Mouse (Mus musculus) stomach, postnatal 0 days (tissue): ENCODE data around the gene Rmnd1. TPM values are rescaled to one million over a fixed set of nuclear protein-coding genes. Genes with fewer than 3 reads are reported as not detected.

Experiments used
- ATAC-seq: fragments of 200-750 bp; cut with Nextera tagmentation; 2 replicates; pipeline ENCODE4 v1.8.0; 2017; ENCODE audit not compliant: low FRiP score, low TSS enrichment
- DNase-seq: peaks from one replicate; pipeline ENCODE4 v3.0.0-alpha.2; 2016; ENCODE audit warnings: low spot score
- H3K27ac ChIP-seq: fragments of 300-500 bp; sonication (generic); replicated peaks from 2 replicates; pipeline ENCODE4 v1.5.1; 2014; ENCODE audit warnings: mild to moderate bottlenecking, control low read depth
- H3K27me3 ChIP-seq: fragments of 300-500 bp; sonication (generic); 2 replicates; pipeline ENCODE4 v1.6.1; 2014; ENCODE audit warnings: low read length; ENCODE audit not compliant: control insufficient read depth, insufficient read depth
- H3K36me3 ChIP-seq: fragments of 300-500 bp; sonication (generic); 2 replicates; pipeline ENCODE4 v1.6.1; 2014; ENCODE audit warnings: low read length, mixed read lengths; ENCODE audit not compliant: control insufficient read depth, insufficient read depth
- H3K4me1 ChIP-seq: fragments of 300-500 bp; sonication (generic); replicated peaks from 2 replicates; pipeline ENCODE4 v1.6.1; 2014; ENCODE audit warnings: antibody characterized with exemption; ENCODE audit not compliant: control insufficient read depth, insufficient read depth
- H3K4me2 ChIP-seq: fragments of 300-500 bp; sonication (generic); replicated peaks from 2 replicates; pipeline ENCODE4 v1.6.1; 2014; ENCODE audit warnings: low read depth, mild to moderate bottlenecking, control low read depth, moderate library complexity
- H3K4me3 ChIP-seq: fragments of 300-500 bp; sonication (generic); 2 replicates; pipeline ENCODE4 v1.5.1; 2014; ENCODE audit warnings: low read depth, low read length, control low read depth
- H3K9ac ChIP-seq: fragments of 300-500 bp; sonication (generic); 2 replicates; pipeline ENCODE4 v1.6.1; 2014; ENCODE audit warnings: mild to moderate bottlenecking, low read length, control low read depth, mixed read lengths
- H3K9me3 ChIP-seq: fragments of 300-500 bp; sonication (generic); 2 replicates; pipeline ENCODE4 v1.6.1; 2016; ENCODE audit warnings: low read length; ENCODE audit not compliant: control insufficient read depth
- CTCF ChIP-seq: IDR thresholded peaks from 2 replicates; pipeline ENCODE4 v1.5.1; 2016; ENCODE audit warnings: antibody characterized with exemption, low read depth, mild to moderate bottlenecking, moderate library complexity
- EP300 ChIP-seq: optimal IDR thresholded peaks from 2 replicates; pipeline ENCODE3; 2016; ENCODE audit warnings: antibody characterized with exemption
- WGBS: fragments of 180-500 bp; shearing (Covaris S2); extraction: QIAGEN DNeasy Blood & Tissue Kit; methylation state at CpG from one replicate; pipeline ENCODE4 v1.1.7; 2014; 5-methylcytosine and 5-hydroxymethylcytosine counted together
- polyA plus RNA-seq: library from polyadenylated mRNA; unstranded; fragments of >200 nt; fragmentation: Nextera tagmentation; extraction: Ambion mirVana; gene quantifications from 2 replicates; pipeline ENCODE4 v1.2.1, GENCODE M21; 2015

Gene Rmnd1
- polyA plus RNA-seq, 1 experiment from 2014 or later, result 16.6 TPM

DNA sequence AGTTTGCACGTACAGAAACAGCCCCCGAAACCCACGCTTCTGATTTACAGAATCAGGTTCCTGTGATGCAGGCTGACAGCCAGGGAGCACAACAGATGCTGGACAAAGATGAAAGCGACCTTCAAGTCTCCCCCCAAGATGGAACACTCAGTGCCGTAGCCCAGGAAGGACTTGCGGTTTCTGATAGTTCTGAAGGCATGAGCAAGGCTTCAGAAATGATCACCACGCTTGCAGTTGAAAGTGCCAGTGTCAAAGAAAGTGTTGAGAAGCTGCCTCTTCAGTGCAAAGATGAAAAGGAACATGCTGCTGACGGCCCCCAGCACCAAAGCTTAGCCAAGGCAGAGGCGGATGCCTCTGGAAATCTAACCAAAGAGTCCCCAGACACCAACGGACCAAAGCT lies 74.8 kb downstream of the Rmnd1 start:
- H3K9ac ChIP-seq, result no peak overlapping the region
- H3K4me3 ChIP-seq, result no peak overlapping the region
- no peak for DNase-seq
- ATAC-seq, result no peak
- H3K27ac ChIP-seq, result no peak overlapping the region
- no peak overlapping the region for H3K4me2 ChIP-seq
- no peaks in the 10 kb centered on the region for H3K27me3 ChIP-seq
- TF ChIP-seq CTCF, result no peak
- no peak for TF ChIP-seq EP300
- no peaks in the 10 kb centered on the region for H3K4me1 ChIP-seq
- no peaks in the 10 kb centered on the region for H3K9me3 ChIP-seq
- H3K36me3 ChIP-seq, result peaks cover 13% of the 10 kb centered on the region; the same call in 1 of the 2 replicates
- WGBS, result 88% methylated on average over 10 of the region's 10 CpGs

DNA sequence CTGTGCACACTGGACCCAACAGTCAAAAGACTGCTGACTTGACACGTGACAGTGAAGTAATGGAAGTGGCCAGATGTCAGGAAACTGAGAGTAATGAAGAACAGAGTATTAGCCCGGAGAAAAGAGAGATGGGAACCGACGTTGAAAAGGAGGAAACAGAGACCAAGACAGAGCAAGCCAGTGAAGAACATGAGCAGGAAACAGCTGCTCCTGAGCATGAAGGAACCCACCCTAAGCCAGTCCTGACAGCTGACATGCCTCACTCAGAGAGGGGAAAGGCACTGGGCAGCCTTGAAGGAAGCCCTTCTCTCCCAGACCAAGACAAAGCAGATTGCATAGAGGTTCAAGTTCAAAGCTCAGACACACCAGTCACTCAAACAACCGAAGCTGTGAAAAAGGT lies 75.5 kb downstream of the Rmnd1 start:
- Histone ChIP-seq H3K4me2 (no peak overlapping the region), H3K4me1 (no peaks in the 10 kb centered on the region), H3K27me3 (no peaks in the 10 kb centered on the region), H3K9me3 (no peaks in the 10 kb centered on the region), H3K36me3 (peaks cover 13% of the 10 kb centered on the region; the same call in 1 of the 2 replicates), H3K9ac (no peak overlapping the region), H3K27ac (no peak overlapping the region), H3K4me3 (no peak overlapping the region)
- DNase-seq (no peak), ATAC-seq (no peak)
- 62% methylated on average over 5 of the region's 5 CpGs for WGBS
- TF ChIP-seq CTCF (no peak), EP300 (no peak)

GRCm38 (mm10) chr10:4355882-4356451 lies 76.2 kb downstream of the Rmnd1 start:
- Histone ChIP-seq H3K9me3 (no peaks in the 10 kb centered on the region), H3K36me3 (peaks cover 13% of the 10 kb centered on the region; the same call in 1 of the 2 replicates), H3K9ac (no peak overlapping the region), H3K4me1 (no peaks in the 10 kb centered on the region), H3K27ac (no peak overlapping the region), H3K4me2 (no peak overlapping the region), H3K27me3 (no peaks in the 10 kb centered on the region), H3K4me3 (no peak overlapping the region)
- 87% methylated on average over 19 of the region's 19 CpGs for WGBS
- DNase-seq (no peak), ATAC-seq (no peak)
- TF ChIP-seq EP300 (no peak), CTCF (no peak)

DNA sequence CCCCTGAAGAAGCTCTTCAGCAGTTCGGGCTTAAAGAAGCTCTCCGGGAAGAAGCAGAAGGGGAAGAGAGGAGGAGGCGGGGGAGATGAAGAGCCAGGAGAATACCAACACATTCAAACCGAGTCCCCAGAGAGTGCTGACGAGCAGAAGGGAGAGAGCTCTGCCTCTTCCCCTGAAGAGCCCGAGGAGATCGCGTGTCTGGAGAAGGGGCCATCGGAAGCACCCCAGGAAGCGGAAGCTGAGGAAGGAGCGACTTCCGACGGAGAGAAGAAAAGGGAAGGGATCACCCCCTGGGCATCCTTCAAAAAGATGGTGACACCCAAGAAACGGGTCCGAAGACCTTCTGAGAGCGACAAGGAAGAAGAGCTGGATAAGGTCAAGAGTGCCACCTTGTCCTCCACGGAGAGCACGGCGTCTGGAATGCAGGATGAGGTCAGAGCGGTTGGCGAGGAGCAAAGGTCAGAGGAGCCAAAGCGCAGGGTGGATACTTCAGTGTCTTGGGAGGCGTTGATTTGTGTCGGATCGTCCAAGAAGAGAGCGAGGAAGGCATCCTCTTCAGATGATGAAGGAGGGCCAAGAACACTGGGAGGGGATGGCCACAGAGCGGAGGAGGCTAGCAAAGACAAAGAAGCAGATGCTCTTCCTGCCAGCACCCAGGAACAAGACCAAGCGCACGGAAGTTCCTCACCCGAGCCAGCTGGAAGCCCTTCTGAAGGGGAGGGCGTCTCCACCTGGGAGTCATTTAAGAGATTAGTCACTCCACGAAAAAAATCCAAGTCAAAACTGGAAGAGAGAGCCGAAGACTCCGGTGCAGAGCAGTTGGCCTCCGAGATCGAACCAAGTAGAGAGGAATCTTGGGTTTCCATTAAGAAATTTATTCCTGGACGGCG lies 77.6 kb downstream of the Rmnd1 start:
- no peak for ATAC-seq
- H3K4me2 ChIP-seq, result no peak overlapping the region
- TF ChIP-seq EP300, result no peak
- no peaks in the 10 kb centered on the region for H3K4me1 ChIP-seq
- 79% methylated on average over 38 of the region's 38 CpGs for WGBS
- no peaks in the 10 kb centered on the region for H3K27me3 ChIP-seq
- peaks cover 13% of the 10 kb centered on the region; the same call in 1 of the 2 replicates for H3K36me3 ChIP-seq
- no peaks in the 10 kb centered on the region for H3K9me3 ChIP-seq
- no peak overlapping the region for H3K27ac ChIP-seq
- no peak overlapping the region for H3K4me3 ChIP-seq
- DNase-seq, result no peak
- H3K9ac ChIP-seq, result no peak overlapping the region

Other genes starting within 250 kb of the Rmnd1 start
- 23.1 and 25.5 TPM in 2 replicates for gene Akap12, start 166.0 kb downstream of the Rmnd1 start, polyA plus RNA-seq
- 5.3 and 5.8 TPM in 2 replicates for gene Zbtb2, start 44.3 kb downstream of the Rmnd1 start, polyA plus RNA-seq
- gene Armt1, start 79 bp upstream of the Rmnd1 start, polyA plus RNA-seq, result 7.5 and 8.1 TPM in 2 replicates
- 0.06 TPM in 1 of 2 replicates, not detected in the other for gene Ccdc170, start 50.1 kb upstream of the Rmnd1 start, polyA plus RNA-seq
- gene Esr1, start 179.2 kb upstream of the Rmnd1 start, polyA plus RNA-seq, result 0.45 and 0.57 TPM in 2 replicates